Mouse (Mus musculus) MEL (cell line): Measurements from ENCODE around the gene Apol7a. TPM values are rescaled to one million over a fixed set of nuclear protein-coding genes. Genes with fewer than 3 reads are reported as not detected.

Experiments used
- DNase-seq: peaks from one replicate; pipeline ENCODE4 v3.0.0; 2011; ENCODE audit warnings: low read depth, low spot score
- H3K27ac ChIP-seq: 2 replicates; pipeline ENCODE4 v1.5.1; 2012; ENCODE audit warnings: low read depth, mild to moderate bottlenecking, control low read depth, low read length, moderate library complexity; ENCODE audit not compliant: control insufficient read depth
- H3K27me3 ChIP-seq, 2 experiments: fragments of 150-350 bp in 1 of 2; sonication (generic) in 1 of 2; 2 replicates each; pipeline ENCODE4 v1.6.1; 2012; ENCODE audit warnings: low read length in 2 of 2, mild to moderate bottlenecking in 2 of 2, improper control_type of control experiment in 1 of 2, moderate library complexity in 1 of 2; ENCODE audit not compliant: insufficient read depth in 2 of 2, control insufficient read depth in 1 of 2
- H3K36me3 ChIP-seq, 2 experiments: 2 replicates each; pipeline ENCODE4 v1.6.1; 2012 to 2014; ENCODE audit warnings: low read length in 2 of 2, improper control_type of control experiment in 1 of 2, inconsistent platforms in 1 of 2, mild to moderate bottlenecking in 1 of 2; ENCODE audit not compliant: insufficient read depth in 2 of 2, control insufficient read depth in 1 of 2
- H3K4me1 ChIP-seq, 2 experiments: fragments of 150-350 bp in 1 of 2; sonication (generic) in 1 of 2; 2 replicates each; pipeline ENCODE4 v1.6.1; 2012; ENCODE audit warnings: low read length in 2 of 2, improper control_type of control experiment in 1 of 2, mild to moderate bottlenecking in 1 of 2; ENCODE audit not compliant: insufficient read depth in 2 of 2, control insufficient read depth in 1 of 2
- H3K4me3 ChIP-seq, 2 experiments: fragments of 150-350 bp in 1 of 2; sonication (generic) in 1 of 2; 2 replicates each; pipeline ENCODE4 v1.5.1; 2012; ENCODE audit warnings: low read depth in 2 of 2, low read length in 2 of 2, mild to moderate bottlenecking in 2 of 2, moderate library complexity in 2 of 2, control low read depth in 1 of 2, improper control_type of control experiment in 1 of 2; ENCODE audit not compliant: control insufficient read depth in 1 of 2, insufficient read depth in 1 of 2
- H3K79me2 ChIP-seq: 2 replicates; pipeline ENCODE4 v1.6.1; 2012; ENCODE audit warnings: mild to moderate bottlenecking, low read length, moderate library complexity; ENCODE audit not compliant: control insufficient read depth, poor library complexity, insufficient read depth
- H3K9ac ChIP-seq: 2 replicates; pipeline ENCODE4 v1.6.1; 2012; ENCODE audit warnings: low read depth, mild to moderate bottlenecking, control low read depth, low read length, moderate library complexity; ENCODE audit not compliant: control insufficient read depth, poor library complexity, severe bottlenecking
- H3K9me3 ChIP-seq: fragments of 150-350 bp; sonication (generic); replicated peaks from 2 replicates; pipeline ENCODE4 v1.6.1; 2012; ENCODE audit warnings: mild to moderate bottlenecking, low read length, improper control_type of control experiment, moderate library complexity; ENCODE audit not compliant: insufficient read depth
- BHLHE40 ChIP-seq: IDR thresholded peaks from 2 replicates; pipeline ENCODE4 v1.6.1; 2012; ENCODE audit warnings: low read depth, mild to moderate bottlenecking, inconsistent platforms, low read length, improper control_type of control experiment, borderline replicate concordance
- CTCF ChIP-seq, 3 experiments: IDR thresholded peaks in 2 of 3; conservative IDR thresholded peaks in 1 of 3; 2 replicates each; pipeline ENCODE4 v1.5.1; 2011 to 2012; ENCODE audit warnings: low read length in 3 of 3, low read depth in 2 of 3, mild to moderate bottlenecking in 2 of 3, improper control_type of control experiment in 1 of 3, inconsistent platforms in 1 of 3, mixed read lengths in 1 of 3, moderate library complexity in 1 of 3; ENCODE audit not compliant: control insufficient read depth in 1 of 3, insufficient read depth in 1 of 3, poor library complexity in 1 of 3, severe bottlenecking in 1 of 3
- E2F4 ChIP-seq: IDR thresholded peaks from 2 replicates; pipeline ENCODE4 v1.6.1; 2011; ENCODE audit warnings: low read depth, low read length, improper control_type of control experiment, borderline replicate concordance
- EP300 ChIP-seq, 2 experiments: IDR thresholded peaks; 2 replicates each; pipeline ENCODE4 v1.6.1; 2011; ENCODE audit warnings: improper control_type of control experiment in 2 of 2, low read length in 2 of 2, low read depth in 1 of 2, mild to moderate bottlenecking in 1 of 2
- MXI1 ChIP-seq: IDR thresholded peaks from 2 replicates; pipeline ENCODE4 v1.6.1; 2011; ENCODE audit warnings: mild to moderate bottlenecking, low read depth, low read length, improper control_type of control experiment
- MYB ChIP-seq: IDR thresholded peaks from 2 replicates; pipeline ENCODE4 v1.6.1; 2011; ENCODE audit warnings: mild to moderate bottlenecking, low read depth, low read length, improper control_type of control experiment
- NELFE ChIP-seq: IDR thresholded peaks from 2 replicates; pipeline ENCODE4 v1.6.1; 2011; ENCODE audit warnings: low read depth, low read length, improper control_type of control experiment
- NRF1 ChIP-seq: IDR thresholded peaks from 2 replicates; pipeline ENCODE4 v1.6.1; 2014; ENCODE audit warnings: low read depth, mild to moderate bottlenecking, inconsistent platforms, low read length, improper control_type of control experiment, moderate library complexity; ENCODE audit not compliant: poor library complexity, insufficient read depth, severe bottlenecking
- POLR2AphosphoS2 ChIP-seq: IDR thresholded peaks from 2 replicates; pipeline ENCODE4 v1.6.1; 2011; ENCODE audit warnings: low read length, improper control_type of control experiment
- RAD21 ChIP-seq: IDR thresholded peaks from 2 replicates; pipeline ENCODE4 v1.6.1; 2011; ENCODE audit warnings: mild to moderate bottlenecking, low read depth, low read length, improper control_type of control experiment
- RCOR1 ChIP-seq: IDR thresholded peaks from 2 replicates; pipeline ENCODE4 v1.6.1; 2012; ENCODE audit warnings: low read depth, mild to moderate bottlenecking, inconsistent platforms, low read length, improper control_type of control experiment
- TAL1 ChIP-seq: IDR thresholded peaks from 2 replicates; pipeline ENCODE4 v1.6.1; 2012; ENCODE audit warnings: mild to moderate bottlenecking, inconsistent platforms, low read length, moderate library complexity, mixed read lengths
- TCF12 ChIP-seq: IDR thresholded peaks from 2 replicates; pipeline ENCODE4 v1.6.1; 2014; ENCODE audit warnings: low read depth, mild to moderate bottlenecking, inconsistent platforms, low read length, improper control_type of control experiment, moderate library complexity
- USF2 ChIP-seq, 2 experiments: IDR thresholded peaks; 2 replicates each; pipeline ENCODE4 v1.6.1; 2011 to 2012; ENCODE audit warnings: improper control_type of control experiment in 2 of 2, low read length in 2 of 2, borderline replicate concordance in 1 of 2, inconsistent platforms in 1 of 2, low read depth in 1 of 2, mild to moderate bottlenecking in 1 of 2; ENCODE audit not compliant: insufficient read depth in 1 of 2
- ZMIZ1 ChIP-seq: IDR thresholded peaks from 2 replicates; pipeline ENCODE4 v1.6.1; 2012; ENCODE audit warnings: low read depth, mild to moderate bottlenecking, inconsistent platforms, low read length, improper control_type of control experiment, moderate library complexity
- ZNF384 ChIP-seq: IDR thresholded peaks from 2 replicates; pipeline ENCODE4 v1.6.1; 2012; ENCODE audit warnings: low read depth, mild to moderate bottlenecking, inconsistent platforms, low read length, improper control_type of control experiment
- polyA plus RNA-seq, 2 experiments: library from polyadenylated mRNA; stranded (reverse) in 1 of 2; unstranded in 1 of 2; fragments of >175 nt in 1 of 2; fragments of >200 nt in 1 of 2; gene quantifications; 2 replicates each; pipeline versions ENCODE4 v1.2.1 to v1.2.4; 2012; ENCODE audit warnings: low replicate concordance in 2 of 2, low read depth in 1 of 2; ENCODE audit not compliant: insufficient read length in 2 of 2, insufficient read depth in 1 of 2, missing spikeins in 1 of 2
- total RNA-seq: library from RNA; depleted of rRNA; stranded (reverse); fragments of 300-350 nt; gene quantifications from 2 replicates; pipeline ENCODE4 v1.2.3, GENCODE M21; 2012

Gene Apol7a
- total and polyA plus RNA-seq, 3 experiments = not detected

DNA sequence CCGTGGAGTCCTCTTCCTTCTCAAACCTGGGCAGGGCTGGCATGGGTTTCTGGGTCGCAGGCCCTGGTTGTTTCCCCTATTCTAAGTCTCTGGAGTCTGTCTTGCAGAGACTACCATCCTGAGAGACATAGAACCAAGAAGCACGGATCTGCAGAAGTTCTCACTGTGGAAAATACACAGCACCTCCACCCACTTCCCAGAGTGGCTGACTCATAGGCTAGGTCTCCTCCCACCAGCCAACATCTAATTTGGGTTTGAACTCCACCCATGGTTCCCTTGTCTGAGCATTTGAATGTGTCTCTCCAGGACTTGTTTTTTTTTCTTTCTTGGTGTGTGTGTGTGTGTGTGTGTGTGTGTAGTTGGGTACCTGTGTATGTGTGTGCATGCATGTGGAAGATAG is 34.9 kb downstream of the Apol7a start:
- H3K9ac ChIP-seq = no peak overlapping the region
- H3K27ac ChIP-seq = no peak overlapping the region

DNA sequence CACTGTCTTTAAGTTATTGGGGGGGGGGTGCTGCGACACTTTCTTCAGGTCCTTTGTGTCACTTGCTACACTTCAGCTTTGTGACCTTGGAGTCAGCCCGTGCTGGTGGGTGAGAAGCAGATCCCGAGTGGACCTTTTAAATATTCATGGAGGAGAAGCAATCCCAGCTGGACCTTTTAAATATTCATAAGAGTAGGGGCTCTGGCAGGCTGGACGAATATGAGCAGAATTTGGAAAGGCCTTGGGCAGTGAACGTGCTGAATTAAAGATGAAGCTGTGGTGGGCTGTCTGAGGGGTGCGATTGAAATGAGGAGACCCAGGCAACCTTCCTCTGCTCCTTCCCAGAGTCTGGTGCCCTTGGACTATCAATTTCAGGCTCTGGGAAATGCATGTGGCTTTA is 35.3 kb downstream of the Apol7a start:
- no peak overlapping the region for H3K4me3 ChIP-seq
- peaks cover 0 to 5% of the 10 kb centered on the region in 2 experiments; a peak in 1 of 4 replicates for H3K4me1 ChIP-seq
- no peaks in the 10 kb centered on the region for H3K36me3 ChIP-seq
- no peak overlapping the region for H3K27ac ChIP-seq
- no peak for DNase-seq
- H3K9me3 ChIP-seq = no peaks in the 10 kb centered on the region
- no peaks in the 10 kb centered on the region for H3K27me3 ChIP-seq
- no peaks in the 10 kb centered on the region for H3K79me2 ChIP-seq
- no peak overlapping the region for H3K9ac ChIP-seq
- TF ChIP-seq BHLHE40 = no peak
- no peak for TF ChIP-seq TCF12
- TF ChIP-seq MXI1 = no peak
- TF ChIP-seq CTCF (IDR thresholded peaks at IDR 0.05 in 2 of 3, conservative IDR thresholded peaks at IDR 0.05 in 1 of 3; ENCODE audit: control insufficient read depth in 1 of 3, insufficient read depth in 1 of 3, low read depth in 2 of 3, low read length in 3 of 3, poor library complexity in 1 of 3, severe bottlenecking in 1 of 3) = no peak
- TF ChIP-seq NRF1 = no peak
- TF ChIP-seq EP300 (IDR thresholded peaks at IDR 0.05; ENCODE audit: low read depth in 1 of 2, low read length in 2 of 2) = no peak
- TF ChIP-seq POLR2AphosphoS2 = no peak
- TF ChIP-seq RCOR1 = no peak
- no peak for TF ChIP-seq TAL1
- no peak for TF ChIP-seq ZNF384
- no peak for TF ChIP-seq NELFE
- TF ChIP-seq USF2 (IDR thresholded peaks at IDR 0.05; ENCODE audit: borderline replicate concordance in 1 of 2, insufficient read depth in 1 of 2, low read depth in 1 of 2, low read length in 2 of 2) = no peak
- TF ChIP-seq MYB = no peak
- no peak for TF ChIP-seq ZMIZ1
- no peak for TF ChIP-seq E2F4

More for the DNA sequence above, 34.9 kb downstream of the Apol7a start:
- Histone ChIP-seq H3K79me2 (no peaks in the 10 kb centered on the region), H3K36me3 (no peaks in the 10 kb centered on the region), H3K4me1 (peaks cover 0 to 5% of the 10 kb centered on the region in 2 experiments; a peak in 1 of 4 replicates), H3K4me3 (no peak overlapping the region), H3K9me3 (no peaks in the 10 kb centered on the region), H3K27me3 (no peaks in the 10 kb centered on the region)
- DNase-seq = peak; percentile 34
- TF ChIP-seq ZNF384 (peak; percentile 8; the same call in 1 of the 2 replicates), BHLHE40 (no peak), RAD21 (no peak)
